Mouse (Mus musculus) MN1 (cell line): ENCODE measurements around the gene Tas2r105.

Experiments used
- DNase-seq: peaks from one replicate; pipeline ENCODE4 v3.0.0-alpha.2; 2016; ENCODE audit warnings: low spot score

Tas2r105 gene

DNA sequence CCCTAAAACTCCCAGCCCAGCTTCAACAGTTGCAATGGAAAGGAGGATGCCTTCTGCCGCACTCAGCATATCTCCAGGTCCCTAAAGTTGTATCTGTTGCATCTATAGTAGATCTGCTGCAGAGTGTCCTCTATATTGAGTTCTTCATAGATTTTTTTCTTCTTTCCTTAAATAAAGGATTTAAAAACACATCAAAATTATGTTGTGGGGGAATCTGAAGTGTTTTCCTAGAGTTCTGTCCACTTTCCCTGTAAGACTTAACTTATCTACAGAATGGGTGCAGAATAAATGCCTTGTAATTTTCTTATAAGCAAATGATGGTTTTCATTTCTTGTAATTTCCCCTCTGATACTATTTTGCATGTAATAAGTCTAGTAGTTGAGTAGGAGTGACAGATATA lies at the start of gene Tas2r105:
TSS of gene Tas2r105 (minus strand) at position 101 of the 400 bp plus-strand sequence.
- DNase-seq, result no peak

GRCm38 (mm10) chr6:131712803-131713202 lies 25.5 kb upstream of the Tas2r105 start:
- peak; percentile 17 for DNase-seq

DNA sequence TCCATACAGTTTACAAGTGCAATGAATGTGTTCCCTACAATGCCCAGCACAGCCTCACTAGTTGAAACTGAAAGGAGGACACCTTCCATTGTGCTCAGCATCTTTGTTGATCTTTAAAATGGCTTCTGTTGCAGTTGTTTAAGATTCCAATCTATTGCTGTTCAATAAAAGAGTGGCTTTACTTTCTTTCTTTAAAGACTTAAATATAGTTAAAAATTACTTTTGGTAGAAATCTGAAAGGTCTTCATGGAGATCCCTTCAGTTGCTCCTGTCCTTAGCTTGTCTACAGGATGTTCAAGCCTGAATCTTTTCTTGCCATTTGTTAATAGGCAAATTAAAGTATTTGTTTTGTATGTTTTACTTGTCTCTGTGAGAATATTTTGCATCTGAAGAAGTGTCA lies 2.7 kb upstream of the Tas2r105 start, which contains the start of gene Tas2r114:
TSS of gene Tas2r114 (minus strand) at position 101 of the 400 bp plus-strand sequence.
- no peak for DNase-seq

DNA sequence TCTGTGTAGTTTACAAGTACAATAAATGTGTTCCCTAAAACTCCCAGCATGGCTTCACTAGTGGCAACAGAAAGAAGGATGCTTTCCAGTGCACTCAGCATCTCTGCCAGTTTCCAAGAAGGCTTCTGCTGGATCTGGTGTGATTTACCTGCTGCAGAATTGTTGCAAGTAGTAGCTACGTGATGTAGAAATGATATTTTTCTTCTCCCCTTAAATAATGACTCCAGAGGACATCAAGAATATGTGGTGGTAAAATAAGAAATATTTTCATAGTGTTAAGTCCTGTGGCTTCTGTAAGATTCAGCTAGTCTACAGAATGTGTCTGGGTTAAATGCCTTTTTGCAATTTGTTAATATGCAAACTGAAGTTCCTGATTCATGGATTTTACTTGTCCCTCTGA lies 1.7 kb downstream of the Tas2r105 start, which contains the start of gene Tas2r104:
TSS of gene Tas2r104 (minus strand) at position 101 of the 400 bp plus-strand sequence.
- DNase-seq, result no peak

- DNase-seq, result no peak
Observed at GRCm38 (mm10) chr6:131678786-131679185, 8.5 kb downstream of the Tas2r105 start, which contains the start of gene Tas2r106. Gene Tas2r106, minus strand, starts transcription at chr6:131678886.

- no peak for DNase-seq
Observed at GRCm38 (mm10) chr6:131660049-131660448, 27.2 kb downstream of the Tas2r105 start, which contains the start of gene Tas2r107. Gene Tas2r107, minus strand, starts transcription at chr6:131660149.
